Mouse (Mus musculus): ENCODE measurements around the gene Atp8b5.

DNA sequence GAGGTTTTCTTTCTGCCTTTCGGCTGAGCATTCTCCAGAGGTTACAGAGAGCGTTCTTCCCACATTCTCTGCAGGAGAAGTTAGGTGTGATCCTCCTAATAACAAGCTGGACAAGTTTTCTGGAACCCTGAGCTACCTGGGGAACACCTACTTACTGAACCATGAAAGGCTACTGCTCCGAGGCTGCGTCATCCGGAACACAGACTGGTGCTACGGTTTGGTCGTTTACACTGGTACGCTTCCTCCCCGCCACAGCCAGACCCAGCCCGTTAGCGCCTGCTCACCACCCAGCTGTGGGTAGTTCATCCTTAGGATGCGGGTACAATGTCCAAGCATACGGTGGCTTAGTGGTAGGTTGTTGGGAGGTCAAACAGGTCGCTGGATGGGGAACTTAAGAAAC, 55.4 kb downstream of the Atp8b5 start:
- no peak for TF ChIP-seq ZC3H11A (IDR thresholded peaks at IDR 0.05; ENCODE audit: borderline replicate concordance, low read depth, low read length)
- TF ChIP-seq MAFK (IDR thresholded peaks at IDR 0.05; ENCODE audit: insufficient read depth, low read depth, low read length), result no peak
- TF ChIP-seq ZNF384 (IDR thresholded peaks at IDR 0.05; ENCODE audit: low read depth, low read length), result no peak
- no peak for TF ChIP-seq CHD2 (IDR thresholded peaks at IDR 0.05; ENCODE audit: low read depth, low read length)
- TF ChIP-seq HCFC1 (IDR thresholded peaks at IDR 0.05; ENCODE audit: borderline replicate concordance, insufficient read depth, low read length), result no peak
